Mouse (Mus musculus) forebrain, embryonic 11.5 days (tissue): ENCODE measurements around the gene Rpl3l. TPM values are rescaled to one million over a fixed set of nuclear protein-coding genes. Genes with fewer than 3 reads are reported as not detected.

Source experiments
- ATAC-seq: fragments of 200-750 bp; cut with Nextera tagmentation; replicated peaks from 2 replicates; pipeline ENCODE4 v1.8.0; 2017; ENCODE audit warnings: moderate TSS enrichment; ENCODE audit not compliant: low FRiP score
- DNase-seq: peaks from one replicate; pipeline ENCODE4 v3.0.0-alpha.2; 2017; ENCODE audit warnings: low spot score
- H3K27ac ChIP-seq: fragments of 300-500 bp; sonication (generic); 2 replicates; pipeline ENCODE4 v1.5.1; 2014; ENCODE audit warnings: low read depth, low read length
- H3K27me3 ChIP-seq: fragments of 300-500 bp; sonication (generic); 2 replicates; pipeline ENCODE4 v1.6.1; 2014; ENCODE audit warnings: mild to moderate bottlenecking, low read length, mixed read lengths; ENCODE audit not compliant: control insufficient read depth, insufficient read depth
- H3K36me3 ChIP-seq: fragments of 300-500 bp; sonication (generic); 2 replicates; pipeline ENCODE4 v1.6.1; 2014; ENCODE audit warnings: mild to moderate bottlenecking, low read length, moderate library complexity, mixed read lengths; ENCODE audit not compliant: control insufficient read depth, insufficient read depth
- H3K4me1 ChIP-seq: fragments of 300-500 bp; sonication (generic); replicated peaks from 2 replicates; pipeline ENCODE4 v1.6.1; 2014; ENCODE audit warnings: low read length, mixed read lengths; ENCODE audit not compliant: control insufficient read depth, insufficient read depth
- H3K4me2 ChIP-seq: fragments of 300-500 bp; sonication (generic); 2 replicates; pipeline ENCODE4 v1.6.1; 2014; ENCODE audit warnings: low read depth, mild to moderate bottlenecking, low read length, moderate library complexity, mixed read lengths; ENCODE audit not compliant: severe bottlenecking
- H3K4me3 ChIP-seq: fragments of 300-500 bp; sonication (generic); 2 replicates; pipeline ENCODE4 v1.5.1; 2014; ENCODE audit warnings: low read depth, low read length
- H3K9ac ChIP-seq: fragments of 300-500 bp; sonication (generic); 2 replicates; pipeline ENCODE4 v1.6.1; 2014; ENCODE audit warnings: low read length
- H3K9me3 ChIP-seq: fragments of 300-500 bp; sonication (generic); 2 replicates; pipeline ENCODE4 v1.6.1; 2016; ENCODE audit warnings: low read length, mixed read lengths; ENCODE audit not compliant: control insufficient read depth
- WGBS: fragments of 180-500 bp; shearing (Covaris S2); extraction: QIAGEN DNeasy Blood & Tissue Kit; methylation state at CpG from one replicate; pipeline ENCODE4 v1.1.7; 2014; 5-methylcytosine and 5-hydroxymethylcytosine counted together
- polyA plus RNA-seq: library from polyadenylated mRNA; unstranded; fragments of >200 nt; fragmentation: Nextera tagmentation; extraction: Ambion mirVana; gene quantifications from 2 replicates; pipeline ENCODE4 v1.2.1, GENCODE M21; 2014

The Rpl3l gene
- not detected in 2 replicates for polyA plus RNA-seq

GRCm38 (mm10) chr17:24727618-24728017 lies at the start of gene Rpl3l:
Rpl3l (plus strand) TSS chr17:24727820.
- 88% methylated on average over 2 of the region's 2 CpGs for WGBS

GRCm38 (mm10) chr17:24686514-24686913 lies 41.1 kb upstream of the Rpl3l start:
- 20% methylated on average over 16 of the region's 16 CpGs for WGBS
- Histone ChIP-seq H3K27ac (no peak overlapping the region), H3K4me1 (0 out of 2 replicates have a peak, but pooled peaks cover 7% of the 10 kb centered on the region), H3K4me3 (no peak overlapping the region), H3K9me3 (no peaks in the 10 kb centered on the region), H3K36me3 (no peaks in the 10 kb centered on the region), H3K4me2 (peak overlapping the region; percentile 32), H3K9ac (no peak overlapping the region), H3K27me3 (peaks cover 32% of the 10 kb centered on the region)
- DNase-seq (no peak), ATAC-seq (no peak)

More at GRCm38 (mm10) chr17:24727618-24728017, at the start of gene Rpl3l:
- H3K36me3 ChIP-seq: no peaks in the 10 kb centered on the region
- no peaks in the 10 kb centered on the region for H3K27me3 ChIP-seq
- H3K4me3 ChIP-seq: no peak within 1 kb of the TSS
- DNase-seq: no peak
- no peak within 1 kb of the TSS for H3K9ac ChIP-seq
- H3K27ac ChIP-seq: no peak within 1 kb of the TSS
- H3K4me1 ChIP-seq: peaks cover 6% of the 10 kb centered on the region
- no peak for ATAC-seq
- no peak within 1 kb of the TSS for H3K4me2 ChIP-seq
- H3K9me3 ChIP-seq: no peaks in the 10 kb centered on the region

- peak; percentile 59 for ATAC-seq
- Histone ChIP-seq H3K4me2 (peak overlapping the region; percentile 44), H3K36me3 (no peaks in the 10 kb centered on the region), H3K27ac (no peak overlapping the region), H3K4me1 (0 out of 2 replicates have a peak, but pooled peaks cover 7% of the 10 kb centered on the region), H3K27me3 (peaks cover 32% of the 10 kb centered on the region), H3K9me3 (no peaks in the 10 kb centered on the region), H3K4me3 (peak overlapping the region; percentile 22; the same call in 1 of the 2 replicates), H3K9ac (peak overlapping the region; percentile 43; the same call in 1 of the 2 replicates)
- 1% methylated on average over 24 of the region's 25 CpGs for WGBS
- peak; percentile 74 for DNase-seq
Observed at GRCm38 (mm10) chr17:24687146-24687595, 40.4 kb upstream of the Rpl3l start.

GRCm38 (mm10) chr17:24687599-24687998 lies 40.0 kb upstream of the Rpl3l start:
- H3K27ac ChIP-seq: no peak overlapping the region
- ATAC-seq: no peak
- no peaks in the 10 kb centered on the region for H3K9me3 ChIP-seq
- H3K9ac ChIP-seq: peak overlapping the region; percentile 43; the same call in 1 of the 2 replicates
- peaks cover 32% of the 10 kb centered on the region for H3K27me3 ChIP-seq
- peak overlapping the region; percentile 22; the same call in 1 of the 2 replicates for H3K4me3 ChIP-seq
- DNase-seq: no peak
- no peaks in the 10 kb centered on the region for H3K36me3 ChIP-seq
- 0 out of 2 replicates have a peak, but pooled peaks cover 7% of the 10 kb centered on the region for H3K4me1 ChIP-seq
- WGBS: 21% methylated on average over 23 of the region's 23 CpGs
- H3K4me2 ChIP-seq: peak overlapping the region; percentile 44

GRCm38 (mm10) chr17:24689251-24690081 lies 38.2 kb upstream of the Rpl3l start, which contains the start of gene Syngr3:
Syngr3 (minus strand) TSS chr17:24689955.
- H3K9ac ChIP-seq: peak within 1 kb of the TSS; percentile 69
- peak within 1 kb of the TSS; percentile 65 for H3K4me3 ChIP-seq
- peak within 1 kb of the TSS; percentile 65 for H3K4me2 ChIP-seq
- no peak within 1 kb of the TSS for H3K27ac ChIP-seq
- H3K36me3 ChIP-seq: no peaks in the 10 kb centered on the region
- H3K9me3 ChIP-seq: no peaks in the 10 kb centered on the region
- peaks cover 32% of the 10 kb centered on the region for H3K27me3 ChIP-seq
- ATAC-seq (peak; percentile 38; the same call in 1 of the 2 replicates), DNase-seq (peak; percentile 71)
- H3K4me1 ChIP-seq: 0 out of 2 replicates have a peak, but pooled peaks cover 7% of the 10 kb centered on the region
- whole genome bisulfite sequencing: 1% methylated on average over 51 of the region's 55 CpGs

GRCm38 (mm10) chr17:24692385-24692784 lies 35.2 kb upstream of the Rpl3l start:
- no peak for ATAC-seq
- Histone ChIP-seq H3K9me3 (no peaks in the 10 kb centered on the region), H3K9ac (no peak overlapping the region), H3K36me3 (no peaks in the 10 kb centered on the region), H3K27me3 (peaks cover 28% of the 10 kb centered on the region), H3K4me2 (no peak overlapping the region), H3K27ac (no peak overlapping the region), H3K4me1 (peaks cover 12% of the 10 kb centered on the region; the same call in 1 of the 2 replicates), H3K4me3 (no peak overlapping the region)
- WGBS: 93% methylated on average over 5 of the region's 5 CpGs
- DNase-seq: peak; percentile 24

GRCm38 (mm10) chr17:24695326-24696010 lies 32.2 kb upstream of the Rpl3l start:
- H3K9ac ChIP-seq: peak overlapping the region; percentile 94
- ATAC-seq: peak; percentile 57
- WGBS: 6% methylated on average over 51 of the region's 51 CpGs

GRCm38 (mm10) chr17:24696011-24696697 lies 31.5 kb upstream of the Rpl3l start, which contains the start of the genes Gfer and Noxo1:
Gfer (minus strand) TSS chr17:24696156.
Noxo1 (plus strand) TSS chr17:24696234.
- H3K36me3 ChIP-seq: peaks cover 6% of the 10 kb centered on the region; the same call in 1 of the 2 replicates
- under 1% methylated on average over 75 of the region's 76 CpGs for WGBS

More at GRCm38 (mm10) chr17:24695326-24696010, 32.2 kb upstream of the Rpl3l start:
- no peak for DNase-seq
- peaks cover 6% of the 10 kb centered on the region; the same call in 1 of the 2 replicates for H3K27me3 ChIP-seq
- H3K4me1 ChIP-seq: peaks cover 10% of the 10 kb centered on the region
- peak overlapping the region; percentile 71 for H3K27ac ChIP-seq
- peaks cover 3% of the 10 kb centered on the region; the same call in 1 of the 2 replicates for H3K36me3 ChIP-seq
- peak overlapping the region; percentile 80 for H3K4me3 ChIP-seq
- no peaks in the 10 kb centered on the region for H3K9me3 ChIP-seq
- H3K4me2 ChIP-seq: peak overlapping the region; percentile 70

More at GRCm38 (mm10) chr17:24696011-24696697, 31.5 kb upstream of the Rpl3l start, which contains the start of the genes Gfer and Noxo1:
- H3K4me3 ChIP-seq: peak within 1 kb of the TSS; percentile 80
- H3K27me3 ChIP-seq: 0 out of 2 replicates have a peak, but pooled peaks cover under 1% of the 10 kb centered on the region
- ATAC-seq: peak; percentile 95
- DNase-seq: peak; percentile 95
- peak within 1 kb of the TSS; percentile 94 for H3K9ac ChIP-seq
- no peaks in the 10 kb centered on the region for H3K9me3 ChIP-seq
- peaks cover 10% of the 10 kb centered on the region for H3K4me1 ChIP-seq
- H3K4me2 ChIP-seq: peak within 1 kb of the TSS; percentile 70
- peak within 1 kb of the TSS; percentile 71 for H3K27ac ChIP-seq
